17 mouse cellular contexts compared by ENCODE assay signal in genomic region chr10:12426866-12427265, GRCm38 (mm10).
DNase-seq lines count a peak whose midpoint lies in the region; ATAC-seq and TF ChIP-seq lines count a peak whose summit lies in the region.
"Had no signal": no experiment of that assay in that cellular context is flagged by ENCODE, and none has a peak within 500 bp of the region (broad histone marks: within the 10 kb centered on the region; RNA-seq: fewer than 3 reads in every experiment).

No protein-coding gene starts in this region.

- DNase-seq in cerebellum, adult 9-10 months = peak; percentile 3
- DNase-seq in cerebellum, adult 8-10 months = no peak
- DNase-seq in frontal cortex, postnatal 10 days (ENCODE audit: low spot score in 2 of 2) = no peak
- DNase-seq in left cerebral cortex, postnatal 14 days (ENCODE audit: low spot score in 2 of 2) = peak; percentile 7 to 22
- no peak for DNase-seq in left cerebral cortex, adult 18-20 months (ENCODE audit: low spot score in 2 of 2)
- DNase-seq in MN1 (ENCODE audit: low spot score) = peak; percentile 80
- DNase-seq in kidney, adult 2 months = no peak
- DNase-seq: kidney, adult 11 months; kidney, postnatal 25 days; thymus, postnatal 36 days had no signal

- WGBS in kidney, adult 2 months = 95% methylated on average over 8 of the region's 8 CpGs

- no peak overlapping the region for H3K4me3 ChIP-seq in kidney, adult 2 months (ENCODE audit: insufficient read depth, low read depth, low read length)
- H3K4me3 ChIP-seq: hindbrain, embryonic 15.5 days; left cerebral cortex, adult 2 months; liver, embryonic 15.5 days; midbrain, embryonic 13.5 days had no signal

- H3K4me1 ChIP-seq in kidney, adult 2 months (ENCODE audit: control insufficient read depth, insufficient read depth, low read length) = no peaks in the 10 kb centered on the region
- H3K4me1 ChIP-seq: hindbrain, embryonic 15.5 days; liver, embryonic 15.5 days; midbrain, embryonic 13.5 days had no signal

- ATAC-seq in frontal cortex, adult (ENCODE audit: low TSS enrichment) = peak; percentile 59; the same call in 1 of the 2 replicates
- ATAC-seq: CD4-positive, CD25-positive, alpha-beta regulatory T cell, adult 4 months; lung, postnatal 0 days; midbrain, embryonic 13.5 days had no signal

- TF ChIP-seq POLR2A in kidney, adult 2 months (IDR thresholded peaks at IDR 0.05; ENCODE audit: low read depth, low read length) = no peak

- H3K36me3 ChIP-seq in kidney, adult 2 months (ENCODE audit: control insufficient read depth, insufficient read depth, low read length) = no peaks in the 10 kb centered on the region
- H3K36me3 ChIP-seq: hindbrain, embryonic 15.5 days; liver, embryonic 15.5 days; midbrain, embryonic 13.5 days had no signal

- H3K27me3 ChIP-seq in kidney, adult 2 months (replicated peaks; ENCODE audit: control insufficient read depth, insufficient read depth, low read length) = no peaks in the 10 kb centered on the region
- H3K27me3 ChIP-seq: hindbrain, embryonic 15.5 days; liver, embryonic 15.5 days; midbrain, embryonic 13.5 days had no signal

- TF ChIP-seq CTCF in kidney, adult 2 months (conservative IDR thresholded peaks at IDR 0.05; ENCODE audit: insufficient read depth, insufficient read length, low read depth, low read length) = no peak

- intact Hi-C loops in left cerebral cortex, postnatal 14 days (cut with DNase I) = no loop called here

- H3K27ac ChIP-seq in kidney, adult 2 months (ENCODE audit: insufficient read depth, low read depth, low read length) = no peak overlapping the region
- H3K27ac ChIP-seq: hindbrain, embryonic 15.5 days; left cerebral cortex, adult 2 months; liver, embryonic 15.5 days; midbrain, embryonic 13.5 days had no signal

Comparison
In these comparisons a context has a peak if more than half of its experiments do, and no peak if none do; other contexts are left out.
1. DNase-seq: peak in cerebellum, adult 9-10 months (single experiment), left cerebral cortex, postnatal 14 days (2 of 2) and MN1 (single experiment); none in cerebellum, adult 8-10 months (single experiment), frontal cortex, postnatal 10 days (0 of 2), left cerebral cortex, adult 18-20 months (0 of 2) and kidney, adult 2 months (single experiment).